Mouse (Mus musculus) intestine, embryonic 16.5 days (tissue): ENCODE measurements around the gene Nudt4. TPM values are rescaled to one million over a fixed set of nuclear protein-coding genes. Genes with fewer than 3 reads are reported as not detected.

Experiments
- microRNA-seq: library from miRNA; unstranded; fragments of <30 nt; microRNA quantifications from one replicate; pipeline ENCODE4, GENCODE M21; 2016
- polyA plus RNA-seq: library from polyadenylated mRNA; unstranded; fragments of >200 nt; fragmentation: Nextera tagmentation; extraction: Ambion mirVana; gene quantifications from 2 replicates; pipeline ENCODE4 v1.2.1, GENCODE M21; 2015

Nudt4 gene
- polyA plus RNA-seq, 1 experiment from 2014 or later, result 34.2 TPM

Small RNA genes within 50 kb of the gene (microRNA-seq; reads per million reads assigned to microRNA genes)
- gene Mir3058, result 7.1 reads per million, percentile 19 among the genes with 10 or more reads in this experiment

Other genes with a start within 250 kb of the Nudt4 start
- 11.6 and 11.8 TPM in 2 replicates for gene Cradd, start 240.0 kb downstream of the Nudt4 start, polyA plus RNA-seq
- gene Socs2, start 147.0 kb downstream of the Nudt4 start, polyA plus RNA-seq, result 77.5 and 81.3 TPM in 2 replicates
- 346 and 385 TPM in 2 replicates for gene Mrpl42, start 62.2 kb downstream of the Nudt4 start, polyA plus RNA-seq
- 251 and 288 TPM in 2 replicates for gene Ube2n, start 49.0 kb downstream of the Nudt4 start, polyA plus RNA-seq
- not detected in 2 replicates for gene Anapc15-ps, start 109.3 kb upstream of the Nudt4 start, polyA plus RNA-seq